Mouse (Mus musculus) C2C12 (cell line): ENCODE measurements around the gene Spocd1.

Experiments used
- CEBPB ChIP-seq: IDR thresholded peaks from one replicate; pipeline ENCODE4 v1.6.1; 2011; ENCODE audit warnings: low read depth, mild to moderate bottlenecking, control low read depth, moderate library complexity
- CTCF ChIP-seq: IDR thresholded peaks from one replicate; pipeline ENCODE4 v1.5.1; 2011; ENCODE audit not compliant: control insufficient read depth, insufficient read depth, insufficient read length
- FOSL1 ChIP-seq: IDR thresholded peaks from one replicate; pipeline ENCODE4 v1.8.0; 2011; ENCODE audit warnings: mild to moderate bottlenecking, low read length; ENCODE audit not compliant: poor library complexity, insufficient read depth, severe bottlenecking
- MAX ChIP-seq: IDR thresholded peaks from one replicate; pipeline ENCODE4 v1.6.1; 2011; ENCODE audit warnings: mild to moderate bottlenecking, control low read depth
- MYOD1 ChIP-seq: IDR thresholded peaks from one replicate; pipeline ENCODE4 v1.6.1; 2011; ENCODE audit warnings: low read depth; ENCODE audit not compliant: control insufficient read depth, insufficient read length
- MYOG ChIP-seq: IDR thresholded peaks from one replicate; pipeline ENCODE4 v1.6.1; 2011; ENCODE audit not compliant: control insufficient read depth, insufficient read length; ENCODE audit errors: extremely low read depth
- USF1 ChIP-seq: IDR thresholded peaks from one replicate; pipeline ENCODE4 v1.6.1; 2011; ENCODE audit warnings: low read depth, mild to moderate bottlenecking, control low read depth, moderate library complexity

- TF ChIP-seq CTCF: no peak
- no peak for TF ChIP-seq MYOG
- TF ChIP-seq MYOD1: no peak
- no peak for TF ChIP-seq USF1
- no peak for TF ChIP-seq MAX
- TF ChIP-seq CEBPB: no peak
- TF ChIP-seq FOSL1: no peak
Measured at GRCm38 (mm10) chr4:129909261-129909731, 19.8 kb upstream of the Spocd1 start.
